Mouse (Mus musculus) c-Kit-positive CD71-negative TER-119-negative erythroid progenitor cells, embryonic 14.5 days (primary cell): ENCODE data around the gene Mrpl47.
"Not testable (repeated sequence)": the region's sequence is repeated elsewhere in the genome, so short reads cannot be mapped to it uniquely, and the experiment has no call there.

Experiments used
- DNase-seq: peaks from one replicate; pipeline ENCODE4 v3.0.0-alpha.2; 2013; ENCODE audit warnings: low read depth

The Mrpl47 gene

DNA sequence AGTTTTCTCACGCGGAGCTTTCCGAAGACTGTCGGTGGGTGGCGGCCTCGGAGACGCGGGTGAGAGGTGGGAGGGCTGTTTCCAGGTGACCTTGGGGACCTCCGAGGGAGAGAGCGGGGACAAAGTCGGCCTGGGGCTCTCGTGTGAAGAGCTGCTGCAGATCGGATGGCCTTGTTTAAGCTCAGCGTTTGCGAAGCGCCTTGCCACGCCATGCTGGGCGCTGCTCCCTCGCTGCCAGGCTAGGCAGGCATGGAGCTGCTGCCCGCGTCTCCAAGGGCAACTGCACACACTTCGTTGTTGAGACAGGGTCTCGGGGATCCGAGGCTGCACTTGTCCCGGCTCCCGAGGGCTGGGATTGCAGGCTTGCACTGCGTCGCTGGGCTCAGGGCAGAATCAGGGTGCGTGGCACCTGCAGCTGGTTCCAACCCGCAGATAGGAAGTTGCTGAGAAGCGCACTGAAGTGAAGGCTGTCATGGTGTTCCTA, at the start of gene Mrpl47:
Mrpl47 (minus strand) TSS at position 434 of the 484 bp plus-strand sequence.
- DNase-seq, result peak; percentile 4

DNA sequence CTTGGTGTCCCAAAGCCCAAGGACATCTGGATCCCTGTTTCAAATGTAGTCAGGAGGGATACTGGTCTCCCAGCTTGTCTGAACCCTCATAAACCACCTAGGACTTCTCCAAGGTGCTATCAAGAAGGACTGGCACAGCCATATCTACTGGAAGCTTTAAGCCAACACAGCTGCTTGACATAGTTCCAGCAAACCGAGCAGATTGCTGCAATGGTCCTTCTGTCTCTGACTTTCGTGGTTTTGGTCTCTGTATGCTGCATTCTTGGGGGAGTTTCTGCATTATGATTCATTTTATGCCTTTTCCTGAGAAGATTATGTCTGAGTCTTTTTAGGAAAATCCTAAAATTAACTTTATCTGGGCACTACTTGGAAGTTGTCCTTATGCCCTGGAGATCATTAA, 33.4 kb upstream of the Mrpl47 start:
- DNase-seq, result no peak

DNA sequence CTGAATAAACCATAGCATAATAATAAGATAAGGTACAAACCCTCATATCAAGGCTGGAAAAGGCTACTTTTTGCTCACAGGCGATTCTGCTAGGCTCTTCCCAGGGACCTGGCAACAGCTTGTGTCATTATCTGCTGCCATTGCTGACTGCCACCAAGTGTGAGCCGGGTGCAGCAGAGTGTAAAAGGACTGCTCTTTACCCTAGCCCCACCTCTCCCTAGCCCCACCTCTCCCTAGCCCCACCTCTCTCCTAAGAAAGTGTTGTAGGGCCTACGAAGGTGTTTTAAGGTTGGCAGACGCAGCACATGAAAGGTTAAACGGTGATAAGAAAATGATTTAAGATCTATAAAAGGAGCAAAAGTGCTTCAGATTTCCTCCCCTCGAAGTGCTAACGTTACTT, 26.5 kb upstream of the Mrpl47 start:
- no peak for DNase-seq

DNA sequence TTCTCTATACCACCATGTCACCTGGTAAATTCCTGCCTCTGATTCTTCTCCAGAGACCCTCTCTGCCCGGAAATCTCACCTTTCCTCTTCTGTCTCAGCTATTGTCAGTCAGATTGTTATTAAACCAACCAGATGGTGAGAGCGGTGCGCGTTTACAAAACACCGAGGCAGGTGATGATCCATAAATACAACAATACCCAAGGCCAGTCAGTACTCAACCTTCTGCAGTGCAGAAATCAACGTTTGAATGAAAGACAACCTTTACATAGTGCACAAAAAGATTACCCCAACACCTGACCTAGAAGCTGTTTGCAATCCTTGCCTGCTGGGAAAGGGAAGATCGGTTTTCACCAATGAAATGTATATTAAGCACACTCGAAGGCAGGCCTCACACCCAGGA, 25.6 kb upstream of the Mrpl47 start:
- no peak for DNase-seq

DNA sequence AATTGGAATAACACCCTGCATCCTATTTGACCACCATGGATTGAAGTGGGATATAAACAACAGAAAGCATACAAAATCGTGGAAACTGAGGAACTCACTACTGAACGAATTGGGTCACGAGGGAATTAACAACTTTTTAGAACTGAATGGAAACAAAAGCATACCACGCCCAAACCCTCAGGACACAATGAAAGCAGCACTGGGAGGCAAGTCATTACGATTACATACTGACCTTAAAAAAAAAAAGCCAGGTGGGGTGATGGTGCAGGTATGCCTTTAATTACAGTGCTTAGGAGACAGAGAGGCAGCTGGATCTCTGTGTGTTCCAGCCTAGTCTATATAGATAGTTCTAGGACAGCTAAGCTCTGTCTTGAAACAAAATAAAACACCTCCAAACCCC, 21.8 kb upstream of the Mrpl47 start:
- DNase-seq, result no peak

DNA sequence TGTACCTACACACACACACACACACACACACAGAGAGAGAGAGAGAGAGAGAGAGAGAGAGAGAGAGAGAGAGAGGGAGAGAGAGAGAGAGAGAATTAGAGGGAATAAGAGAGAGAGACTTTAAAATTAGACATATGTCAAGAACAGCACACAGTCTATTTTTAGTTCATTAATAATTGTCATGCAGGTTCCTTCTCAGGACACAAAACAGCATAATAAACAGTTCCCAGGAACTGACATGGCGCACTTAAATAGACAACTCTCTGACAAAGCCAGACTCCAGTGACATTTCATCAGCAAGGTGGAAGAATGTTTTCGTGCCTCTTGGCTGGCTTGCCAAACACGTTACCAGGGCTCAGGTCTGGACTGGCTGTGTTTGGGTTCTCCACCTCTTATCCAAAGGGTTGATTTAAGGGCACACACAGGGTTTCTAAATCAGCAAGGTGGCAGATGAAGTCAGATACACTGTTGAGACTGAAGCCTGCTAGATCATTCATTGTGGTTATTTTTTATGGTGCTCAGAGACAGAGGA, 17.0 kb upstream of the Mrpl47 start:
- DNase-seq, result no peak

DNA sequence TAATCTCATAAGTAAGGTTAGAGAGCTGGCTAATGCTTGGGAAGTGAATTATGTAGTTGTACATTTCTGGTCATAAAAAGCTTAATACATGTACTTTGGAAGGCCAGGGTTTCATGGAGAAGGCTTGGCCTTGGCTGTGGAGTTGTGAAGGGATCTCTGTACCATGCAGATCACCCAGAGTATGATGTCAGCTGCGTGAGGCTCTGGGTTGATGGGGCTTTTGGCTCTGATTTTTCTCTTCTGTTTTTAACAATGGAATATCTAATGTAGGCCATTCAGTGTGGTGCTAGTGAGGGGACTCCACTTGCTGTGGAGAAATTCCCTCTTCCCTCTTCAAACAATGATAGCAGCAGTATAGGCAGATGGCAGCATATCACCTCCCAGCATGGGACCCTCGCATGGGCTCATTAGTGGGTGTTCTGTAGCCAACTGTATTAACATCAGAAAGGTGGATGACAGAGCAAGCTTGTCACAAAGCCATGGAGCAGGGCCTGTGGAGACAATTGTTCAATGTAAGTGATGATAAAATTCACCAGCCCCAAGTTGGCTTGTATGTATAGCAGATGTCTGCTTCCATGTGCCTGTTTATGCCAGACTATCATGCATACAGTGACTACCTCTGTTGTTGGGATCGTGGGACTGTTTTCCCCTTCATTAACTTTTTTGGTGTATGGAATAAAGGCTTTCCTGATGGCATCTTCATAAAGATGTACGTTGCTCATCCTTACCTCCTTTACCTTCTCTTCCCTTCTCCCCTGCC, 12.6 kb upstream of the Mrpl47 start:
- no peak for DNase-seq

DNA sequence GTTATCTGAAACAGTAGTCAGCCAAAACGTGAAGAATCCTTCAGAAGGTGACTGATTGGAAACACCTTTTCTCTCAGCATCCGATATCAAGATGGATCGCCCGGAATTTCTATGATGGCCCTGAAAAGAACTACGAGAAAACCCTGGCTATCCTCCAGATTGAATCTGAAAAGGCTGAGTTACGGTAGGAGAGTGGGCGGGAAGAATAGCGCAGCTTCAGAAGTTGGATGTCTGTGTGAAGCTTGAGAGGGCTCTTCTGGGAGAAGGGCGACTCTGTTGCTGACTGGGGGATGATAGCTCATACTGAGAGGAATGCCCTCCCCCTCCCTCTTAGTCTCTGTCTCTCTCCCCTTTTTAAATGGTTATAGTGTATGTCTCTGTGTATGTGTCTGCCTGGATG, 11.0 kb upstream of the Mrpl47 start:
- no peak for DNase-seq

DNA sequence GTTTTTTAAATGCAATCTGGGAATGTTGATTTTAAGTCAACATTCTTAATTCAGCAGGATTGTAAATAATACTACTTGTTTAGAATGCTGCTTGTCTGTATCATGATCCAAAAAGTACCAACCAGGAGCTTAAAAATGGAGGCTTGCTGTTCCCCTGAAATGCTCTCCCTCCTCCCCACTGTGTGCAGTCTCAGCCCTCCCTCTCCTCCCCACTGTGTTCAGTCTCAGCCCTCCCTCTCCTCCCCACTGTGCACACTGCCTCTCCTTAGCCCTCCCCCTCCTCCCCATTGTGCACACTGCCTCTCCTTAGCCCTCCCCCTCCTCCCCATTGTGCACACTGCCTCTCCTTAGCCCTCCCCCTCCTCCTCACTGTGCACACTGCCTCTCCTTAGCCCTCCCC, 8.0 kb upstream of the Mrpl47 start:
- DNase-seq, result not testable (repeated sequence)

DNA sequence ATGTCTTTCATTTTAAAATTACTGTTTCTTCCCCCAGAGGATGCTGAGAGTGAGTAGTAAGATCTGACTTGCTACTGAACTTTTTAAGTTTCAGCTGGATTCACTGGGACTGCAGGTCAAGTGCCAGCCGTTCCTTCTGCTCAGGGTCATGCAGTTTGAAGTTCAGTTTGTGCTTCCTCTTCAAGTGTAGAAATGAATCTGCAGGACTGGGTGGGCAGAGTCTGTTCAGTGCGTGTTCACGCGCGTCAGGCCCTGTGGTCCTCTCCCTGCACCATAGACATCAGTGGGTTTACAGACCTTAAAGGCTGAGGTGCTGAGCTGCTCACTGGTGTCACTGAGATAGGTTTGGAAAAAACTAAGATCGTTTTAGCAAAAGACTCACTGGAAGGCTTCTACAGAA, 7.6 kb upstream of the Mrpl47 start:
- no peak for DNase-seq

DNA sequence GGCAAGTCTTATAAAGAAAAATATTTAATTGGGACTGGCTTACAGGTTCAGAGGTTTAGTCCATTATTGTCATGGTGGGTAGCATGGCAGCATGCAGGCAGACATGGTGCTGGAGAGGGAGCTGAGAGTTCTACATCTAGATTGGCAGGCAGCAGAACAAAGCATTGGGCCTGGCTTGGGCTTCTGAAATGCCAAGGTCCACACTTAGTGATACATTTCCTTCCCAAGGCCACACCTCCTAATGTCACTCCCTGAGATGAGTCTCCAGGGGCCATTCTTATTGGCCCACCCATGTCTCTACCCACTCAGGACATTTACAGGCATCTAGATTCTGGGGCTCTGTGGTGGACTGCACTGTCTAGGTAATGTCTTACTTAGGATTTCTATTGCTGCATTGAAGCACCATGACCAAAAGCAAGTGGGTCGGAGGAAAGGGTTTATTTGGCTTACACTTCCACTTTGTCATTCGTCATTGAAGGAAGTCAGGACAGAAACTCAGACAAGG, 4.9 kb upstream of the Mrpl47 start:
- no peak for DNase-seq

DNA sequence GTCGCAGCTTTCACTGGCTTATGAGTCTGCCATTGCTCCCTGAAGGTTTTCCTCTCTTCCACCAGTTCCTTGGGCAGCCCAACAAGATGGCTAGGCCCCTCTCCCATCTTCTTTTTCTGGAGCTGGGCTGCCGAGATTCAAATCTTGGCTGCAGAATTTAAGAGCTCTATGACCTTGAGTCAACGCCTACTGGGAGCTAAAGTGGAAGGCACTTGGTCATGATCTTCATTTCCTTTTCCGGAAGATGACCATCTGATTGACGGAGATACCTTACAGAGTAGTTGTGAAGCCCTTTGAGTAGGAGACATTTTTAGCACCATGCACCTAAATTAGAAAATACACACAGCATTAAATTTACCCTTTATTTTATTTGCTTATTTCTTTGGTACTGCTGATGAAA, 1.1 kb upstream of the Mrpl47 start:
- no peak for DNase-seq

DNA sequence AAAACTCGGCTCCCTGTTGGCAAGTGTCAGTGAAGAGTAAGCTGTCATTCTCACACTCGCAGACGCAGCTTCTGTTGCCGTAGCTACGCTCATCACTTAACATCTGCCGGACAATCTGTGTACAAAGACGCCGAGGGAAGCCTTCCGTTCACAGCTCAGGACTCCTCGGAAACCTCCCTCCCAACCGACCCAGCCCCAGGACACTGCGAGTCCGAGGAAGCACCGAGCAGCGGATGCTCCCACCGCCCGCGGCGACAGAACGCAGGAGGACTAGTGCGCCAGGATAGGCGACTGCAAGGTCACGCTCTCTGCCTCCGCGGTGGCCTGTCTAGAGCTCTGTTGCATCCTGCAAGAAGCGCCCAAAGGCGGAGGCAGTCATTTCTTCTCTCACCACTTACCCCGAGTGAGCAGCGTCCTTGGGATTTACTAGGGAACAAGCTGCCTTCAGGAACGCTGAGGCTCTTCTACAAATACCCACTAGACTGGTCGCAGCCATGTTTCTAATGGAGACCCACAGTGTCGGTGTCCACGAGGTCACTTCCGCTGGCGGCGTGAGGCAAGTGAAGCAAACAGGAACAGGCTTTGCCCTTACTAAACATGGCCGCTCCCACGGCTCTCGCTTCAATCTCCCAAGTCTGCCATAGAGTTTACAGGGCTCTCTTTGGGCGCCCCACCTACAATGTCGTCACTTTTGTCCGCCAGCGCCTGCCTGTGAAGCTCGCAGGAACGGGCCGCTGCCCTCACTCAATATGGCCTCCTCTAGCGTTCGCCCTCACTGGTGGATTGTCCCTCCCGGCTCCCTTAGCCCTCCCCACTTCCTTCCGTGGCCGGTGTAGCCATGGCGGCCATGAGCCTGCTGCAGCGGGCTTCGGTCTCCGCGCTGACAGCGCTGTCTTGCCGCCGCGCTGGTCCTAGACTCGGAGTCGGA, 897 bp downstream of the Mrpl47 start, which contains the start of gene Ndufb5:
Ndufb5 (plus strand) TSS at position 747 of the 928 bp plus-strand sequence.
- DNase-seq, result peak; percentile 98

DNA sequence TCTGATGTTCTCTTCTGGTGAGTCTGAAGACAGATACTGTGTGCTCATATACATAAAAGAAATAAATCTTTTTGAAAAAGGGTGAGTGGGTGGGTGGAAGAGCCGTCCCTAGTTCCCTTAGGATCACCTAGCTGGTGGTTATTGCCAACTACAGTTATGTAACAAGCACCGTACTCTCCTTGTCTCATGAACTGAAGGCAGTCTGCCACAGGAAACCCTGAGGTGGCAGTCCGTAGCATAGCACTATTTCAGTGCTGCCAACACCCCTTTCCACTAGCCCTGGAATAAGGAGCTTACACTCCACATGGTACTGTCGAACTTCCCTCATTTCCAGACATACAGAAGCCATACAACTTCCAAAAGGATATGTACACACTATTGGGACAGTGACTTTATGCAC, 9.5 kb downstream of the Mrpl47 start:
- DNase-seq, result no peak

DNA sequence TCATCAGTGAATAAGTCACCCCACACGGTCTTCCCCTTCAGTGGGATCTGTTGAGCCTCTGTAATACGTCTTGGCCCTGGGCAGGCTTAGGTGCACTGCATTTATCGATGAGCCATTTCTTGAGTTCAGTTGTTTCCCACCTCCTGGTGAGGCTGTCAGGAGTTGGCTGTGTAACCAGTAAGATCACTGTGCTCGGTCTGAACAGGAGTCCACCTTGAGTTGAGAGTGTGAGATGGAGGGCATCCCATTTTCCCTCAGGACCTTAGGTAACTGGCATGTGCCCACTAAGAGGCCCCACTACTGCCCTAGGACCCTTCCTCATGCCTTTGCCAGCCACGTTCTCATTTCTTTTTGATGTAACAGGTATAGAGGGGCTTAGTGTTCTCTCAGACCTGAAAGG, 11.5 kb downstream of the Mrpl47 start:
- no peak for DNase-seq

DNA sequence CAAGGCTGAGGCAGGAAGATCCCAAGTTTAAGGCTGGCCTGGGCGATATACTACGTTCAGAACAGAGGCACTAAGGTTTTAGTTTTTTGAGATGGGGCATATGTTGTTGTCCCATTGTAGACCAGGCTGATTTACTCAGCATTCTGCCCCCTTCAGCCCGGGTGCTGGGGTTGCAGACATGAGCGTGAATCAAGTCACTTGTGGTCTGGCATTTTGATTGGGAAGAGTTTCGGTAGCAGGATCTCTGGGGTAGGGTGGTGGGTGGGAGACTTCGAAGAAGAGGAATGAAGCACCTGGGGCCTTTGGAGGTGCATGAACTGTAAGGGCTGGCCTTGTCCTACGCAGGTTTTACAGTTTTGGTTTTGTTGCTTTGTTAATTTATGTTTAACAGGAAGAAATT, 13.2 kb downstream of the Mrpl47 start:
- DNase-seq, result no peak

DNA sequence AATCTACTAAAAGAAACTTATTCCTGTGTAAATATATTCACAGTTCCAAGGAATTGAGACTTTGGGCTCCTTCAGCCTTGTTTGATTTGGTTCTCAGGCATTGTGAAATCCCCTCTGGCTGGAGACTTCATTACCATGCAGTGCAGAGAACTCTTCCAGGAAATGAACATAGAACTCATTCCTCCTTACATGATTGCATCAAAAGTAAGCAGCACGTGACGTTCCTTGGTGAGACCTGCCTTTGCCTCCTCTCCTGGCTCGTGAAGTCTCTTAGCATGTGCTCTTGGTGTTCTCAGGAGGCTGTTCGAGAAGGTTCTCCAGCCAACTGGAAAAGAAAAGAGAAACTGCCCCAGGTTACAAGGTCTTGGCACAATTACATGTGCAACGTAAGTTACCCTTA, 19.1 kb downstream of the Mrpl47 start:
- DNase-seq, result no peak

DNA sequence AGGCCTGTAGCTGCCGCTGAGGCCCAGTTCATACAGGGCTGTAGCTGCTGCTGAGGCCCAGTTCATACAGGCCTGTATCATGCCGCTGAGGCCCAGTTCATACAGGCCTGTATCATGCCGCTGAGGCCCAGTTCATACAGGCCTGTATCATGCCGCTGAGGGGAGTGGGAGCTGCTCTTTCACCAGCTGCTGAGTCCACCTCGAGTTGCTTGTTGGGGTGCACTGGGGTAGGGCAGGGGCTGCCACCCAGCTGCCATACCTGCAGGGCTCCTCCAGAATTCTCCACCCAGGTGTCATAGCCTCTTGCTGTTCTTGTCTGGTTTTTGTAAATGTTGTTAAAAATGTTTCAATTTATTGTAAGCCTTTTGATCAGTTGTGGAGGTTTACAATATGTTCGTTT, 20.0 kb downstream of the Mrpl47 start:
- not testable (repeated sequence) for DNase-seq

DNA sequence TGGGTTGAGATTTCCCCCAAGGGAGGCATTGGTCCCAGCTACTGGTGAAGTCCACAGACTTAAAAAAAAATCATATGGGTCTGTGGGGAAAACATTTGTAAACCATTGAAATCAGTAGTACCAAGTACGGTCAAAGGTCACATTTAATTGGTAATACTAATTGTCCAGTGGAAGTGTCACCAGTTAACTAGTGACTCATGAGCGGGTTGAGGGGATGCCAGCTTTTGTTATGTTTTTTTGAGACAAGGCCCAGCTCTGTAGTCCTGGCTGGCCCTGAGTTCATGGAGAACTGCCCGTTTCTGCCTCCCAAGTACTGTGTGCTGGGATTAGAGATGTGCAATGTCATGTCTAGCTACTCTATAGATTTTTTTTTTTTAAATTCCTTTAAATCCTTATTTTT, 23.7 kb downstream of the Mrpl47 start:
- no peak for DNase-seq

DNA sequence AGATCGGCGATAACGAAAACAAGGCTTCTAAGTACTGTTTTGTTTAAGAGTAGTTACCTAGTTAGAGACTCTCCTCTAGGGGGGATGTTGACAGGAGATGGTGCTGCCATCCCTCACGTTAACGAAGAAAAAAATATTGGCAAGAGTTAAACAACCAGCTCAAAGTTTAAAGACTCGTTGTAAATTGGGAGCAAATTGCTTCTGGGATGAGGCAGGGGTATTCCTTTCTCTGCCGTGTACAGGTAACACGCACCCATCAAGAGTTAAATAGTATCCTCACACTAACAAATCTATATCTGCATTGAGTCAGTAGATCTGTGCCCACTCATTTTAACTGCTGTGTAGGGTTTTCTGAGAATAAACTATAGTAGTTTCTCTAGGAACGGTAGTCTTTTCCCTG, 28.0 kb downstream of the Mrpl47 start:
- DNase-seq, result no peak

DNA sequence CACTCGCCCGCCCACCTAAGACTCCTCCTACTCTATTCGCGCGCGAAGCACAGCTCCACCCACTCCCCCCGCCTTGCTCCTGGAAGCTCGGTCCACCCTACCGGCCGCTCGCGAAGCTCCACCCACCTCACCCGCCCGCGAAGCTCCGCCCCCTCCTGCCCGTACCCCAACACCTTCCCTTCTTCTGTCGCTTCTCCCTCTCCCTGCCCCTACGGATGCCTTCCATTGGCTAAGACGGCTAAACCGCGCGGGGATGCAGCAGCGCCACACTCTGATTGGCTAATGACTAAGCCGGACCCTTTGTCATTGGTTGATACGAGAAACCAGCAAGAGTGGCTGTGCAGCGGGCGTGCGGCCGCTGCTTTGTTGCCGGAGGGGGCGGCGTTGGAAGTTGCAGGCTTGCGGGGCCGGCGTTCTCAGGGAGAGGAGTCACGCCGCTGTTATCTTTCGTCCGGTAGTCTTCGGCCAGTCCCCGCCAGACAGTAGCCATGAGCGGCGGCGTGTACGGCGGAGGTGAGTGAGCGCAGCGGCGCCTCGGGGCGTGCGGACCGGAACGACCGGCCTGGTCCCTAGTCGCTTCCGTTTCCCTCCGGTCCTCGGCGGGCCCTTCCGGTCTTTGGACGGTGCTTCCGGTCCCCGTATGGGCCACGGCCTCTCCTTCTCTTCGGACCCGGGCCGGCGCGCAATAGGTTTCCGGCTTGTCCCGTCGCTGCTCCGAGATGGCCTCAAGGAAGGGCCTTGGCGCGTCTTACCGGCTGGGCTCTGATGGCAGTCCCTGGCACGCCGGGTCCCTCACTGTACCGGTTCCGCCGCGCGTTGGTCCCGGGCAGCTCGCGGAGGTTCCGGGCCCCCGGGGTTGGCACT, 28.8 kb downstream of the Mrpl47 start:
- DNase-seq, result peak; percentile 95

DNA sequence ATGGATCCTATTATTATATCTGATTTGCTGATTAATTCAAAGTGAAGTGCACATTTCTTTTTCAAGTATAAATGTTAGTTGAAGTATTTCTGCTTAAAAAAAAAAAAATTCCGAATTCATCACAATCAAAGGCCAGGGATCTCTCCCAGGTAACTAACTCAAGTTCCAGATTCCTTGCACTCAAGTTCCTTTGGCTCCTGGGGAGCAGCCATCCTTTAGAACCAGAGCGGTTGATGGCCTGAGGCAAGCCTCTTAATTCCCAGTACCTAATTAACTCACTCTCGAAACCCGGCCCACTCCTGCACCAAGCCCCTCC, 29.4 kb downstream of the Mrpl47 start:
- no peak for DNase-seq
